Mouse (Mus musculus): ENCODE data around the gene B830017H08Rik.

DNA sequence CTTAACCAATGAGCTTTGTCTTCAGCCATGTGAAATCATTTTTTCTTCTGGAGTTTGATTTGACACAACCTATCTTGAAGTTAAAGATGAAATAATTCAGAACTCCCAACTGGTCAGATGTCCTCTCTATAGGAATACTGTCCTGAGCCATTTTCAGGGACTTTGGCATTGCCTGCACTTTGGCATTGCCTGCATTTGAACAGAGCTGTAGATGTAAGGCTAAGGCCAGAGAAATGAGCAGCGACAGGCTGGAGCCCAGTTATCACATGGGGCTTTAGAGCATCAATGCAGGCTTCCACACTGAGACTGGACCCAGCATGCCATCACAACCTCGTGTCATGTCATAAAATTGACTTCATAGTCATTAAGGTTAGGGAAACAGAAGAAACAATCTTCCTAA, 20.3 kb downstream of the B830017H08Rik start:
- TF ChIP-seq CTCF (IDR thresholded peaks at IDR 0.05; ENCODE audit: low read depth, low read length) (no peak), POLR2A (IDR thresholded peaks at IDR 0.05; ENCODE audit: insufficient read depth, low read length) (no peak), EP300 (IDR thresholded peaks at IDR 0.05; ENCODE audit: insufficient read depth, low read depth, low read length) (no peak)
